Mouse (Mus musculus): Measurements from ENCODE around the gene Plpp2.

DNA sequence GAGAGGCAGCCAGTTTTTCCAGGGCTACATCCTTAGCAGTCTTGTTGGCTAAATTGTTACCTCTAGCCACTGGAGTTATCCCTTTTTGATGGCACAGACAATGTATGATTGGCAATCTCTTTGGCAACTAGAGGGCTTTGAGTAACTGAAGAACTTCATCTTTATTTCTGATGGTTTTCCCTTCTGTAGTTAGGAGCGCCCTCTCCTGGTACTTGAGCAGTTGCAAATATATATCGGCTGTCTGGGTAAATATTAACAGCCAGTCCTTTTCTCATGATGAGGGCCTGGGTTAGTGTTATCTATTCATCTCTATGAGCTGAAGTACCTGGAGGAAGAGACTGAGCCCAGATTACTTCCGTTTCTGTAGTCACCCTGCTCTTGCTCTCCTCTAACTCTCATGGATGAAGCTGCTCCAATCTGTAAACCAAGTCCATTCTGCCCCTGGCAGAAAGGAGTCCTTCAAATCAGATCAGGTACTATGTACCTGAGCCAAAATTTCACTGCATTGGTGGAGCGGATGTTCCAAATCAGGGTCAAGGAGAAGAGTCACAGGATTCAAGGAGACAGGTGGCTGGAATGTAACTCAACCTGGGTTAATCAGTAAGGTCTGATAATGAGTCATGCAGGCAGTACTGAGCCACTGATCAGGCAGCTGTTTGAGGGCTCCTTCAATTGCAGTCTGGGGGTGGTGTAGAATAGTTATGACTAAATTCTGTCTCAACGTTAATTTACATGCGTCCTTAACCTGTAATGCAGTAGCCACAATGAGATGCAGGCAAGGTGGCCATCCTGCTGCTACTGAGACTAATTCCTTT is 30.6 kb downstream of the Plpp2 start:
- TF ChIP-seq CTCF (IDR thresholded peaks at IDR 0.05; ENCODE audit: extremely low read depth, insufficient read depth, low read length) (no peak), POLR2A (IDR thresholded peaks at IDR 0.05; ENCODE audit: extremely low read depth, insufficient read depth, low read length) (no peak)
